Mouse (Mus musculus) embryo, embryonic 11 days (tissue): ENCODE measurements around the gene Isyna1.

ENCODE experiments used
- DNase-seq: peaks from one replicate; pipeline ENCODE4 v3.0.0-alpha.2; 2015

Isyna1 gene

GRCm38 (mm10) chr8:70593961-70594609 is at the start of gene Isyna1:
Gene Isyna1, plus strand, starts transcription at chr8:70594373.
- peak; percentile 98 for DNase-seq

DNA sequence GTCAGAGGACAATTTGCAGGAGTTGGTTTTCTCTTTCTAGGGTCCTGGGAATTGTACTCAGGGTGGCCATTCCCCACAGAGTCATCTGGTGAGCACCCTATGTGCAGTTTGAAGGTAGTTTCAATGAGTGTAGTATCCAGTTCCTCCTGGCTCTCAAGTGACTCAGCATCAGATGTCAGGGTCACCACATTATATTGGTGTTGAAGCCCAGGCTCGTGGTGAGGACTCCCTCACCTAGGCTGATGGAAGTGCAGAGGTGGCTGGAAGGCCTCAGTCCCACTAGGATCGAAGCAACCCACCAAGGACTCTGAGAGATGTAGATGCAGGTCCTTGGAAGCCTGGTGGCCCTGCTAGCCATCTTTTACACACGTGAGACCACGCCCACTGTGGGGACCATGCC is 47.8 kb upstream of the Isyna1 start:
- no peak for DNase-seq

DNA sequence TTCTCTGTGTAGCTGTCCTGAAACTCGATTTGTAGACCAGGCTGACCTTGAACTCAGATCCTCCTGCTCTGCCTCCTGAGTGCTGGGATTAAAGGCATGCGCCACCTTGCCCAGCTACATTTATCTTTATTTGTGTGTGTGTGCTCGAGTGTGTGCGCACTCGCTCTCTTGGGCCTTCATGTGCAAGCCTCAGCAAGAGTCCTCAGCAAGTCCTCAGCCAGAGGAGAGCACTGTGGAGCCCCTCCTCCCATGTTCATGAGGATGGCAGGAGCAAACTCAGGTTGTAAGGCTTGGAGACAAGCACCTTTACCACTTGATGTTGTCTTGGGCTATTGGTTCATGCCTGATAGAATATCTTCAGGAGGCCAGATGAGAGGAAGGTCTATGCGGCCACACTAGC is 46.4 kb upstream of the Isyna1 start:
- DNase-seq, result no peak

DNA sequence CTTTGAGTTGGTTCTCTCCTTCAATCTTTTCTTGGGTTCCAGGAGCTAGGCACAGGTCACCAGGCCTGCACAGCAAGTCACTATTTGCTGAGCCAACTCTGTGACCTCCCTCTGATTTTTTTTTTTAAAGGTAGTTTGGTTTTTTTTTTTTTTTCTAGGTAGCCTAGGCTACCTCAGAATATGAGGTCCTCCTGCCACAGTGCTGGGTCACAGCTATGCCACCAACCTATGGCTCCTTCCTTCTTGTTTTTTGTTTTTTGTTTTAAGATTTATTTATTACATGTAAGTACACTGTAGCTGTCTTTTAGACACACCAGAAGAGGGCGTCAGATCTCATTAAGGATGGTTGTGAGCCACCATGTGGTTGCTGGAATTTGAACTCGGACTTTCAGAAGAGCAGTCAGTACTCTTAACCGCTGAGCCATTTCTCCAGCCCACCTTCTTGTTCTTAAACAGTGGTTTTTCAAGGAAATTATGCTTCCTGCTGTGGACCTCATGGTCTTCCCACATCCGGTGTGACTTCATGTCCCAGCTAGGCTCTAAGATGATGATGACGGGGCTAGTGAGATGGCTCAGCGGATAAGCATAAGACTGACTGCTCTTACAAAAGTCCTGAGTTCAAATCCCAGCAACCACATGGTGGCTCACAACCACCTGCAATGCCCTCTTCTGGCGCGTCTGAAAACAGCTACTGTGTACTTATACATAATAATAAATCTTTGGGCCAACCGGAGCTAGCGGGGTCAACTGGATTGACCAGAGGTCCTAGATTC is 44.6 kb upstream of the Isyna1 start:
- DNase-seq, result no peak

GRCm38 (mm10) chr8:70551558-70552161 is 42.5 kb upstream of the Isyna1 start:
- DNase-seq, result no peak

DNA sequence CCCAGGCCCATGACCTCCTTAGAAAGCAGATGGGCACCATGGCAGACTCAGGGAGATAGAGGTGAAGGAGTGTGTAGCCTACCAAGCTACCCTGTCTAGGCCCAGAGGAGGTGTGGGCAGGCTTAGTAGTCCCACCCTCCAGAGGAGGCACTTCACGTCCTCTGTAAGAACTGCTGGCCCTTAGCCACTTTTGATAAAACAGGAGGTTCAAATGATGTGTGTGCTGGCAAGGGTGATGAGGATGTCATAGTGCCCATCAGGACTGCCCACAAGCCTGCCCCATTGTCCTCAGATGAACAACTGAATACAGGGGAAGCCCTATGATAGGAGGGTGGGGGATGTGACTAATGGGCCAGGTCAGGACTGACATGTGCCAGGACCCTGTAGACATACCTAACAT is 41.3 kb upstream of the Isyna1 start:
- DNase-seq, result no peak

DNA sequence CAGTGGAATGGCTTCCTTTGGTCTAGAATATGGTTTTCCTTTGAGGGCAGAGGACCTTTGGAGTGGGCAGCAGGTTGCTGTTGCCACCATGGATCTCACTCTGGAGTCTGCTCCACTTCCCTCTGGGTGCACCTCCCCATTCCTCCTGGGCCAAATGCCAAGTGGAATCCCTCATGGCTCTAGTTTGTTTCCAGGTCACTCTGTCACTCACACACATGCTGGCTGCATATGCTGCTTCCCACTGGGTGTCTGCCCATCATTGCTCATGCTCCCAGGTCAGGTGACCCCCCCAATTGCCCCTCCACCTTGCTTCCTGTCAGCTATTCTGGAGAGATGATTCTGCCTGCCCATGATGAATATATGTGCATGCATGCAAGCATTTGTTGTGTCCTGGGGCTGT is 40.4 kb upstream of the Isyna1 start:
- no peak for DNase-seq

DNA sequence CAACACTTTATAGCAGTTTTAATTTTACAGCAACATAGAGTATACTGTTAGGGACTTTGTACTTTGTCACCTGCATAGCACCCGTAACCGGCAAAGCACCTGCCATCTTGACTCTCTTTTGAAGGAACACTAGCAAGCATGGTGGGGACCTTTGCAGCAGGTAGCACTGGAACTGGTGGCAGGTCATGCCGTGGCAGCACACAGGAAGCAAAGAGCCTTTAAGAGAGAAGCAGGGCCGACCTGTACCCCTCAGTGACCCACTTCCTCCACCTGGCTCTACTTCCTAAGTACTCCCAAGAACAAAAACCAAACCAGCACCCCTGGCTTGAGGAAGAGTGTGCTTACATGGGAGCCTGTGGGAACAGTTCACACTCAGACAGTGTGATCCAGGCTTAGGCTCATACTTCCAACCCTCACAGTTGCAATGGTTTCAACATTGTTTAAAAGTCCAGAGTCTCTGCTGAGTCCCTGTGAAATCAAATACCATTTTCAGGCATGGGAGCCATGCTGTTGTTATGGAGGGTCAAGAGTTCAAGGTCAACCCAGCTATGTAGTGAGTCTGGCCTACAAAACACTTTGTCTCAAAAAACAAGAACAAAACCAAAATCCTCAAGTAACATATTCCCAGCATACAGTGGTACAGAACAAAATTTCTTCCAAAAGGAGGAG is 39.0 kb upstream of the Isyna1 start:
- no peak for DNase-seq

- DNase-seq, result no peak
Measured at GRCm38 (mm10) chr8:70558334-70558733, 35.8 kb upstream of the Isyna1 start.

GRCm38 (mm10) chr8:70558983-70559382 is 35.2 kb upstream of the Isyna1 start:
- DNase-seq, result no peak

DNA sequence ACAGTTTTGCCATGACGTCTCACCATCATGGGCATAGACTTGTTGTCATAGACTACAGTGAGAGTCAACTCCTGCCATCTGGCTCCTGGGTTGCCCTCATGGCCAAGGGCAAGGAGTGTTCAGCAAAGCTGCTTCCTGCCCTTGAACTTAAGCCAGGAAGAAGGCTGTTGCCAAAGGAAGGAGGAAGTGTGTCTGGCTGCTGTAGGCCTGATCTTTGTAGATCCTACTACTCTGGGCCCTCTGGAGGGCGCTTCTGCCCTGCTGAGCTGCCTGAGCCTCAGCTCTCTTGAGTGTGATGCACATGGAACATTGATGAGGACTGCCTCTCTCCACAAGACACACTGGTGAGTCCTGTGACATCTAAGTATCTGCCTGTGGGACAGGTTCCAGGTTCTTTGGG is 34.1 kb upstream of the Isyna1 start:
- no peak for DNase-seq

GRCm38 (mm10) chr8:70560564-70560963 is 33.6 kb upstream of the Isyna1 start:
- DNase-seq, result no peak

- no peak for DNase-seq
Measured at GRCm38 (mm10) chr8:70561357-70561756, 32.8 kb upstream of the Isyna1 start.

DNA sequence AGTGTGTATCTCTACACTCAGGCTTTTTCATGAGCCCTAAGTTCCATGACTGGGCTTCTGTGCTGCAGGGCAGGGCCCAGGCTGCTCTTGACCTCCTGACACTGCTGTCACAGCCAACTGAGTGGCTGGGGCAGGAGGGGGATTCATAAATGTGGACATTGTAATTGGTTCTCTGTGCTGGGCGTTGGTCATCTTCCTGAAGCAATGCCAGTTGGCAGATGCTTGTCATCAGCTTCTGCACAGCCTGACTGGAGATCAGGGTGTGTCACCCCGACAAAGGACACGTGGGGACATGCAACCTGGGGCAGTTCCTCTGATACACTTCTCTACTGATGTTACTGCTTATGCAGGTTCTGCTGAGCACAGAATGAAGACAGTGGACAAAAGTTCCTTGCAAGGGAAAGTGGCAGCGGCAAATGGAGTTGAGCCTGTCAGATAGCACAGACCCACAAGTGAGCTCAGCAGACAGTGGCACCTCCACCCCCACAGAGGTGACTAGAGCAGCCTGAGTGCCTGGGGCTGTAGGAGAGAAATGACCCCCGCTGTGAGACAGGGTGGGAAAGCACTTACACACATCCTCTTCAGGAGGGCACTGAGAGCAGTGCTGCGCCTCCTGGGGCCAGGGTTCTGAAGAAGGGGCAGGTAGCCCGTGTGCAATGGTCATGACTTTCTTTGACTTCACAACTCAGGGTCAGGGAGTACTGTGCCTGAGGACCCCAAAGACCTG is 32.2 kb upstream of the Isyna1 start:
- DNase-seq, result no peak

DNA sequence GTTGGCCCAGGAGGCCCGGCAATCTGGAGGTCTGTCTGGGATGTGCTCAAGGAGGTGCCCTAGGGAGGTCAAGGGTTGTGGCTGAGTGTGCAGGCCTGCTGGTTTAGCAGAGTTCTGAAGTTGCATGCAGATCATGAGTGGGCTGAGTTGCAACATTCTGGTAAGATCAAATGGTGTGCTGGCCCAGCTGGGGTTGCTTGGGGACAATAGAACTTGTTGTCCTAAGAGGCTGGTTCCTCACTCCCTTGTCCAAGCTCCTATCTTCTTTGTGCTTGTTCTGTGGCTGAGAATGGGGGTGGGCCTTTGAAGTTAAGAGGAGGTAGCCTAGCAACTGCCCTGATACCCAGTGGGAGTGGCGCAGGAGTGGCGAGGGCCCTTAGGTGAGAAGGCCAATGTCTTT is 31.4 kb upstream of the Isyna1 start:
- DNase-seq, result no peak

- DNase-seq, result no peak
Measured at GRCm38 (mm10) chr8:70563763-70564387, 30.3 kb upstream of the Isyna1 start.

DNA sequence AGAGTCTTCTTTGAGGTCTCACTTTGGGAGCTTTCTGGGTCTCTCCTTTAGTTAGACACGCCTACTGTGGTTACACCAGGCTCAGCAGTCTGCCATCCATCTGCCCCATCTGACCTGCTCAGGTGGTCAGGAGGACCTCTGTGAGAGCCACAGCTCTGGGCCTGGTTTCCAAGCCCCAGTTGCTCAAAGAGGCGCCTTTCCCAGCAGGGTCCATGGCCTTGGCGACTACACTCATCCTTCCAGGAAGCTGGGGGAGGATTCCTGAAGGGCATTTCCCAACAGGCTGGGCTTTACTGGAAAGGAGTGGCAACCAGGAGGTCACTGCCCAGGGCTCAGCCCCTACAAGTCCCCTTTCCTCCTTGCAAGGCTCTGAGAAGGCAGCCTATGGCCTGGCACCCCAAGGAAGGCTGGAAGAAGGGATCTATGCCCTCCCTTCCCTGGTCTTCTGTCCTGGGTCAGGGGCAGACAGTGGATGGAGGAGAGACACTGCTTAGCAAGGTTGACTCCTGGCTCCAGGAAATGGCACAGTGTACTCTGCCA is 29.4 kb upstream of the Isyna1 start:
- DNase-seq, result no peak

- no peak for DNase-seq
Measured at GRCm38 (mm10) chr8:70565561-70565960, 28.6 kb upstream of the Isyna1 start.

- no peak for DNase-seq
Measured at GRCm38 (mm10) chr8:70570360-70570759, 23.8 kb upstream of the Isyna1 start.

- no peak for DNase-seq
Measured at GRCm38 (mm10) chr8:70570990-70571389, 23.2 kb upstream of the Isyna1 start.

DNA sequence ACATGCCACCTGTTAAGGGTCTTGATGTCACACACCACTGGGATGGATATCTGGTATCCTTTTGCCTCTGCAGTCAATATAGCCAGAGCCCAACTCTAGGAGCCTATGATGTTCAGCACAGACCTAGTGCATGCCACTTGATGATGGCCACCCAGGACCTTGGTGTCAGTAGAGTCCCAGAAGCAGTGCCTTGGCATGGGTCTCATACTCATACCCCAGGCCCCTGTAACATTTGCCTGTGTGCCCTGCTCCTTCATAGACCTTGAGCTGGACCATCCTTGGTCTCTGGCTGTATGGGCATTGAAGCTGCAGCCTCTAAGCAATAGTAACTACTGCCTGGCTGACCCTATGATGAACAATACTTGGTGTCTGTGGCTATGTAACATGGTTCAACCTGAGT is 19.9 kb upstream of the Isyna1 start:
- no peak for DNase-seq

DNA sequence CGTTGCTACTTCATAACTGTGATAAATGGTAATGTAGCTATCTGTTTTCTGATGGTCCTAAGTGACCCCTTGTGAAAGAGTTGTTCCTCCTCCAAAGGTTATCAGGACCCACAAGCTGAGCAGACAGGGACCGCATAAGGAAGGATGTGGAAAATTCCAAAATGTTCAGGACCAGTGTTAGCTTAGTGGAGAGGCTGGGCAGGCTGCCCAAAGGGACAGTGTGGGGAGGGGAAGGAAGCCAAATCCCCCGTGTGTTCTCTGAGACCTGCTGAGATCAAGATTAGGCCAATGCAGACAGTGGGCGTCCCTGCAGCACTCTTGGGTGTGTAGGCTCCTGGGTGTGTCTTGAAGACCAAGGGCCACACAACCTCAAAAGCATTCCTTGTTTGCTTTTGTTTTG is 19.3 kb upstream of the Isyna1 start:
- no peak for DNase-seq
